Mouse (Mus musculus): ENCODE measurements around the gene Chmp1a. TPM values are rescaled to one million over a fixed set of nuclear protein-coding genes. Genes with fewer than 3 reads are reported as not detected.
"Not testable (repeated sequence)": the region's sequence is repeated elsewhere in the genome, so short reads cannot be mapped to it uniquely, and the experiment has no call there.

The Chmp1a gene
- polyA plus RNA-seq, 1 experiment, result 114 TPM

DNA sequence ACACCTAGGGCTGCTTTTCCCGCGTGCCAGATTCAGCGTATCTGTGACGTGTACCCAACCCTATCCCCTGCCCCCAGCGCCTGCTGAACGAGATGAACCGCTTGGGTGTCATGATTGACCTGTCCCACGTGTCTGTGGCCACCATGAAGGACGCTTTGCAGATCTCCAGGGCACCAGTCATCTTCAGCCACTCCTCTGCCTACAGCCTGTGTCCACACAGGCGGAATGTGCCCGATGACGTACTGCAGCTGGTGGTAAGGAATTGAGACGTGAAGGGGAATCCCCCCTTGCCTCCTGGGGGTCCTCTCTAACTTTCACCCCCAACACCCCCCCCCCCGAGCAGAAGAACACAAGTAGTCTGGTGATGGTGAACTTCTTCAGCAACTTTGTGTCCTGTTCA, 12.7 kb downstream of the Chmp1a start:
- no peaks in the 10 kb centered on the region for H3K36me3 ChIP-seq (ENCODE audit: control insufficient read depth, insufficient read depth)
- TF ChIP-seq TCF12 (IDR thresholded peaks at IDR 0.05; ENCODE audit: insufficient read depth, poor library complexity, severe bottlenecking) (no peak), TCF3 (IDR thresholded peaks at IDR 0.05; ENCODE audit: insufficient read length, low read depth) (no peak), MYOD1 (IDR thresholded peaks at IDR 0.05; ENCODE audit: control insufficient read depth in 1 of 3, insufficient read length in 2 of 3, low read depth in 2 of 3) (no peak), CEBPB (IDR thresholded peaks at IDR 0.05; ENCODE audit: insufficient read depth, poor library complexity, severe bottlenecking) (no peak)
- no peak overlapping the region for H3K4me3 ChIP-seq
- no peak overlapping the region for H3K4me2 ChIP-seq (ENCODE audit: low read depth)
- no peak overlapping the region for H3ac ChIP-seq (ENCODE audit: control insufficient read depth, insufficient read length)
- H3K79me2 ChIP-seq (ENCODE audit: control insufficient read depth, insufficient read depth), result no peaks in the 10 kb centered on the region
- peaks cover 3% of the 10 kb centered on the region for H3K27me3 ChIP-seq (ENCODE audit: control insufficient read depth, insufficient read depth, insufficient read length)

DNA sequence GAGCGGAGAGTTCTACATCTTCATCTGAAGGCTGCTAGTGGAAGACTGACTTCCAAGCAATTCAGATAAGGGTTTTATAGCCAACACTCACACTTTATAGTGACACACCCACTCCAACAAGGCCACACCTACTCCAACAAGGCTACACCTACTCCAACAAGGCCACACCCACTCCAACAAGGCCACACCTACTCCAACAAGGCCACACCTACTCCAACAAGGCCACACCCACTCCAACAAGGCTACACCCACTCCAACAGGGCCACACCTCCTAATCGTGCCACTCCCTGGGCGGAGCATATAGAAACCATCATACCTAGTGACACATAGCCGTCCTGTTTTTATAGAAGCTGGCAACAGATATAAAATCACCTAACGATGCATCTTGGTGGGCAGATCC, 15.5 kb downstream of the Chmp1a start:
- not testable (repeated sequence) for H3K27me3 ChIP-seq (ENCODE audit: control insufficient read depth, insufficient read depth, insufficient read length); H3ac ChIP-seq (ENCODE audit: control insufficient read depth, insufficient read length); H3K36me3 ChIP-seq (ENCODE audit: control insufficient read depth, insufficient read depth); H3K4me2 ChIP-seq (ENCODE audit: low read depth); H3K4me3 ChIP-seq; H3K79me2 ChIP-seq (ENCODE audit: control insufficient read depth, insufficient read depth)

DNA sequence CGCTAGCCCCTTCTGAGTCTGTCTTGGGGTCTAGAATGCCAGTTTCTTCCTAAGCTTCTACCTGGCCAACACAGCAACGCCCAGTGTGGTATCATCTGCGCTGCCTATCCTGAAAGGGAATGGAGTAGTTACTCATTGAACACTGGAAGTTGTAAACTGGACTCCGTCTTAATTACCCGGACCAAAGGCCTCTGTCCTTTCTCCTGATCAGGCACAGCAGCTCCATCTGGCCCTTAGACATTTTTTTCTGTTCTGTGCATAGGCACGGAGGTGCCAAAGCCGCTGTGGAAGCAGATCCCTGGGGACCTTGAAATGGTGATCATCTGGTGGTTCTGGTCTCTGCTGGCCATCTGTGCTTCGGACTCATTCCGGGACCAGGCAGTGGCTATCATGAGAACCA, 18.8 kb downstream of the Chmp1a start:
- Histone ChIP-seq H3K4me2 (ENCODE audit: low read depth) (no peak overlapping the region), H3K79me2 (ENCODE audit: control insufficient read depth, insufficient read depth) (no peaks in the 10 kb centered on the region), H3K27me3 (ENCODE audit: control insufficient read depth, insufficient read depth, insufficient read length) (no peaks in the 10 kb centered on the region), H3K36me3 (ENCODE audit: control insufficient read depth, insufficient read depth) (no peaks in the 10 kb centered on the region), H3K4me3 (no peak overlapping the region), H3ac (ENCODE audit: control insufficient read depth, insufficient read length) (no peak overlapping the region)
- no peak for TF ChIP-seq CEBPB (IDR thresholded peaks at IDR 0.05; ENCODE audit: insufficient read depth, poor library complexity, severe bottlenecking)
- no peak for TF ChIP-seq E2F4 (IDR thresholded peaks at IDR 0.05; ENCODE audit: insufficient read depth)
- TF ChIP-seq POLR2A (IDR thresholded peaks at IDR 0.05; ENCODE audit: insufficient read length, low read depth), result no peak
- no peak for TF ChIP-seq MYOG (IDR thresholded peaks at IDR 0.05; ENCODE audit: control insufficient read depth in 1 of 3, insufficient read depth in 1 of 3, insufficient read length in 2 of 3, low read depth in 2 of 3)
- TF ChIP-seq SRF (IDR thresholded peaks at IDR 0.05; ENCODE audit: control insufficient read depth, insufficient read length, low read depth), result no peak
- no peak for TF ChIP-seq MAX (IDR thresholded peaks at IDR 0.05; ENCODE audit: low read depth)
- no peak for TF ChIP-seq TCF12 (IDR thresholded peaks at IDR 0.05; ENCODE audit: insufficient read depth, poor library complexity, severe bottlenecking)
- no peak for TF ChIP-seq REST (IDR thresholded peaks at IDR 0.05; ENCODE audit: insufficient read depth, insufficient read length)
- no peak for TF ChIP-seq MYOD1 (IDR thresholded peaks at IDR 0.05; ENCODE audit: control insufficient read depth in 1 of 3, insufficient read length in 2 of 3, low read depth in 2 of 3)
- TF ChIP-seq POLR2AphosphoS2 (IDR thresholded peaks at IDR 0.05; ENCODE audit: insufficient read length, low read depth), result no peak
- TF ChIP-seq USF1 (IDR thresholded peaks at IDR 0.05; ENCODE audit: low read depth), result no peak
- no peak for TF ChIP-seq TCF3 (IDR thresholded peaks at IDR 0.05; ENCODE audit: insufficient read length, low read depth)

DNA sequence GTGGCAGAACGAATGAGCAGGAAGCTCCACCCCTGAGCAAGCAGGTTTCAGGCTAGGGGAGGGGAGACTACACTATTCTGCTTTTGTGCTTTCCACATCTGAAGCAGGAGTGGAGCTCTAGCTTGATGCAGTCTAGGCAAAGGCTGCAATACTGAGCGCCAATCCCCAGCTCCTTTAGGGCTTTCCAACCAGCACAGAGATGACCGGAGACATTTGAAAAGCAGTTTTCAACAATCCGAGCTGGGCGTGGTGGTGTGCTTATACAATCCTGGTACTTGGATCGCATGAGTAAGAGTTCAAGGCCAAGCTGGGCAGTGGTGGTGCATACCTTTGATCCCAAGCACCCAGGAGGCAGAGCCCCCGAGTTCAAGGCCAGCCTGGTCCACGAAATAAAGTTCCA, 20.7 kb downstream of the Chmp1a start:
- H3ac ChIP-seq (ENCODE audit: control insufficient read depth, insufficient read length), result no peak overlapping the region
- H3K27me3 ChIP-seq (ENCODE audit: control insufficient read depth, insufficient read depth, insufficient read length), result no peaks in the 10 kb centered on the region
- no peak for TF ChIP-seq MAX (IDR thresholded peaks at IDR 0.05; ENCODE audit: low read depth)
- H3K79me2 ChIP-seq (ENCODE audit: control insufficient read depth, insufficient read depth), result no peaks in the 10 kb centered on the region
- H3K4me3 ChIP-seq, result no peak overlapping the region
- no peaks in the 10 kb centered on the region for H3K36me3 ChIP-seq (ENCODE audit: control insufficient read depth, insufficient read depth)
- no peak overlapping the region for H3K4me2 ChIP-seq (ENCODE audit: low read depth)

DNA sequence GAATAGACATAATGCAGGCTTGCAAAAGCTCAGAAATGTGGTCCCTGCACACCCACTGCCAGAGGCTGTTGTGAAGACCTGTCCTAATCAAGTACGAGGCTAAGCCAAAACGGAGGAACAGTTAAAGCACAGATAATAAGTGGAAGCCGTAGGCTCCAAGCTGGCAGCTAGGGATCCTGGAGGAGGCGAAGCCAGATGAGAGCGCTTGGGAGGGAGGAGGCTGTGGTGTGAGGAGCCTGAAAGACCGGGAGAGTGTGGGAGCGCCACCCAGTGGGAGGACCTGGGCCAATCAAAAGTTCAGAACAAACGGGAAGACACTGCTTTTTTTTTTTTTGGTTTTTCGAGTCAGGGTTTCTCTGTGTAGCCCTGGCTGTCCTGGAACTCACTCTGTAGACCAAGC, 21.9 kb downstream of the Chmp1a start:
- TF ChIP-seq CEBPB (IDR thresholded peaks at IDR 0.05; ENCODE audit: insufficient read depth, poor library complexity, severe bottlenecking) (no peak), POLR2AphosphoS2 (IDR thresholded peaks at IDR 0.05; ENCODE audit: insufficient read length, low read depth) (no peak), MYOG (IDR thresholded peaks at IDR 0.05; ENCODE audit: control insufficient read depth in 1 of 3, insufficient read depth in 1 of 3, insufficient read length in 2 of 3, low read depth in 2 of 3) (no peak), REST (IDR thresholded peaks at IDR 0.05; ENCODE audit: insufficient read depth, insufficient read length) (no peak), MAX (IDR thresholded peaks at IDR 0.05; ENCODE audit: low read depth) (no peak), MYOD1 (IDR thresholded peaks at IDR 0.05; ENCODE audit: control insufficient read depth in 1 of 3, insufficient read length in 2 of 3, low read depth in 2 of 3) (no peak), TCF12 (IDR thresholded peaks at IDR 0.05; ENCODE audit: insufficient read depth, poor library complexity, severe bottlenecking) (no peak), USF1 (IDR thresholded peaks at IDR 0.05; ENCODE audit: low read depth) (no peak), SRF (IDR thresholded peaks at IDR 0.05; ENCODE audit: control insufficient read depth, insufficient read length, low read depth) (no peak), POLR2A (IDR thresholded peaks at IDR 0.05; ENCODE audit: insufficient read length, low read depth) (no peak), E2F4 (IDR thresholded peaks at IDR 0.05; ENCODE audit: insufficient read depth) (no peak), TCF3 (IDR thresholded peaks at IDR 0.05; ENCODE audit: insufficient read length, low read depth) (no peak)
- Histone ChIP-seq H3K4me3 (no peak overlapping the region), H3K4me2 (ENCODE audit: low read depth) (no peak overlapping the region), H3ac (ENCODE audit: control insufficient read depth, insufficient read length) (no peak overlapping the region), H3K36me3 (ENCODE audit: control insufficient read depth, insufficient read depth) (no peaks in the 10 kb centered on the region), H3K79me2 (ENCODE audit: control insufficient read depth, insufficient read depth) (no peaks in the 10 kb centered on the region), H3K27me3 (ENCODE audit: control insufficient read depth, insufficient read depth, insufficient read length) (no peaks in the 10 kb centered on the region)

DNA sequence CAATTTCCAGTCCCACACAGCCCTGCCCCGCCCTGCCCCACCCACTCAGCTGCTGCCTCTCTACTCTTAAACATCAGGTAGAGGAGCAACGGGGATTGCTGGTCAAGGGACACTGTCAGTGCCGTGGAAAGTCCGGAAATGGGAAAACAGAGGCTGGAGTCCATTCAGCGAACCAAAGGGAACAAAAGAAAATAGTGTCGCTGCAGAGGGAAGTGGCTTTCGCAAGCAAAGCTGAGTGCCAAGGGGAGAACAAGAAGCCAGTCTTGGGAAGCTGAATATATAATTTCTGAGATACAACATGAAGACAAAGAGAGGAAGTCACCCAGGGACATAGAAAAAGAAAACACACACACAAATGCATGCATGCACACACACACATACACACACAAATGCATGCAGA, 23.7 kb downstream of the Chmp1a start:
- TF ChIP-seq MYOD1 (IDR thresholded peaks at IDR 0.05; ENCODE audit: control insufficient read depth in 1 of 3, insufficient read length in 2 of 3, low read depth in 2 of 3) (no peak), SRF (IDR thresholded peaks at IDR 0.05; ENCODE audit: control insufficient read depth, insufficient read length, low read depth) (no peak), POLR2A (IDR thresholded peaks at IDR 0.05; ENCODE audit: insufficient read length, low read depth) (no peak), MYOG (IDR thresholded peaks at IDR 0.05; ENCODE audit: control insufficient read depth in 1 of 3, insufficient read depth in 1 of 3, insufficient read length in 2 of 3, low read depth in 2 of 3) (no peak), TCF12 (IDR thresholded peaks at IDR 0.05; ENCODE audit: insufficient read depth, poor library complexity, severe bottlenecking) (no peak), MAX (IDR thresholded peaks at IDR 0.05; ENCODE audit: low read depth) (no peak), REST (IDR thresholded peaks at IDR 0.05; ENCODE audit: insufficient read depth, insufficient read length) (no peak), POLR2AphosphoS2 (IDR thresholded peaks at IDR 0.05; ENCODE audit: insufficient read length, low read depth) (no peak), E2F4 (IDR thresholded peaks at IDR 0.05; ENCODE audit: insufficient read depth) (no peak), TCF3 (IDR thresholded peaks at IDR 0.05; ENCODE audit: insufficient read length, low read depth) (no peak), CEBPB (IDR thresholded peaks at IDR 0.05; ENCODE audit: insufficient read depth, poor library complexity, severe bottlenecking) (no peak), USF1 (IDR thresholded peaks at IDR 0.05; ENCODE audit: low read depth) (no peak)
- Histone ChIP-seq H3ac (ENCODE audit: control insufficient read depth, insufficient read length) (no peak overlapping the region), H3K4me3 (no peak overlapping the region), H3K79me2 (ENCODE audit: control insufficient read depth, insufficient read depth) (no peaks in the 10 kb centered on the region), H3K36me3 (ENCODE audit: control insufficient read depth, insufficient read depth) (no peaks in the 10 kb centered on the region), H3K27me3 (ENCODE audit: control insufficient read depth, insufficient read depth, insufficient read length) (no peaks in the 10 kb centered on the region), H3K4me2 (ENCODE audit: low read depth) (no peak overlapping the region)

Measured in myocyte (in vitro differentiated cells).